Mouse (Mus musculus) inflammation-experienced regulatory T-cells, adult 6 months (primary cell): ENCODE data around the gene Lrig1. TPM values are rescaled to one million over a fixed set of nuclear protein-coding genes. Genes with fewer than 3 reads are reported as not detected.

Experiments used
- ATAC-seq: one replicate; pipeline ENCODE4 v1.8.0; 2017
- polyA plus RNA-seq, 3 experiments: library from polyadenylated mRNA; unstranded; fragments of 100-300 nt; shearing (Covaris generic); gene quantifications; one replicate each; pipeline ENCODE4 v1.2.1; 2017

Lrig1 gene
- polyA plus RNA-seq, 3 experiments from 2014 or later = 7.4 to 47.9 (median 44.0) TPM

DNA sequence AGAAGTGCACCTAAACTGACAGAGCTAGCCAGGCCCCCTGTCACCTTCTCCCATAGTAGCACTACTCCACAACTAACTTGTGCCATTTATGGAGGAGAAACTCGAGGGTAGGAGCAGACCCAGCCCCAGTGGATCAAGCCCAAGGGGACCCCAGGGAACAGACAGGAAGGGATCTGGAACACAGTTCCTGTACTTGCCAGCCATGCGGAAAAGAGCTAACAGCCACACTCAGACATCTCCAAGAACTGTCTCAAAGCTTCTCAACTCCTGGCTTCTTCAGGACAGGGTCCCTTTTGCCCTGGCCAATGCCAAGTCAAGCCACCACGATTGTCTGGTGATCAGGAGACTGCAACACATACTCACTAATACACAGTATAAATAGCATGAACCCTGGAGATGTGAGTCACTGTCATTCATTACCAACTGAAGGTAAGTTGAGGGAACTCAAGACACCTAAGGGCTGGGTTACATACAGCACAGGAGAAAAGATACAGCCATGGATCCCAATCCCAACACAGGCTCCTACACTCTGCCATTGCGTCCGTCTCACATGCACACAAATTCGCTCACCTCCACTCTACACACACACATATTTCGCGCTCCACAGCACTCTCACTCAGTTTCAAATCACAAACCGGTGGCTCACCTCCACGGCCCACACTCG, 1.3 kb downstream of the Lrig1 start:
- no peak for ATAC-seq

DNA sequence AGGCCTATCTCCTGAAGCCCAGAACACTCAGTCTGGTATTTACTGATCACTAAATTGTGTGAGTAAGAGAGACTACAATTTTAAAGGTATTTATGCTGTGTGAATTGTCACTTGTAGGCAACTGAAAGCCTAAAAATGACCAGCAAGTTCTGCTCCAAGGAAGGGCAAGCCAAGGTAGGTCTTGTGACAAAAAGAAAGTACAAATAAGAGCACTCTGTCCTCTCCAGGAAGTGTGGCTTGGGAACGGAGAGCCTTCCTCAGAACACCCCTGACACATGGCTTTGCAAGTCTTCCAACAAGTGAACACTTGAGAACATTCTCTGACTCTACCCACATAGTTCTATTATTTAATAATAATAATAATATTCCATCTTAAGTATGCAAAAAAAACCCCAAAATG, 2.5 kb downstream of the Lrig1 start:
- ATAC-seq = no peak

DNA sequence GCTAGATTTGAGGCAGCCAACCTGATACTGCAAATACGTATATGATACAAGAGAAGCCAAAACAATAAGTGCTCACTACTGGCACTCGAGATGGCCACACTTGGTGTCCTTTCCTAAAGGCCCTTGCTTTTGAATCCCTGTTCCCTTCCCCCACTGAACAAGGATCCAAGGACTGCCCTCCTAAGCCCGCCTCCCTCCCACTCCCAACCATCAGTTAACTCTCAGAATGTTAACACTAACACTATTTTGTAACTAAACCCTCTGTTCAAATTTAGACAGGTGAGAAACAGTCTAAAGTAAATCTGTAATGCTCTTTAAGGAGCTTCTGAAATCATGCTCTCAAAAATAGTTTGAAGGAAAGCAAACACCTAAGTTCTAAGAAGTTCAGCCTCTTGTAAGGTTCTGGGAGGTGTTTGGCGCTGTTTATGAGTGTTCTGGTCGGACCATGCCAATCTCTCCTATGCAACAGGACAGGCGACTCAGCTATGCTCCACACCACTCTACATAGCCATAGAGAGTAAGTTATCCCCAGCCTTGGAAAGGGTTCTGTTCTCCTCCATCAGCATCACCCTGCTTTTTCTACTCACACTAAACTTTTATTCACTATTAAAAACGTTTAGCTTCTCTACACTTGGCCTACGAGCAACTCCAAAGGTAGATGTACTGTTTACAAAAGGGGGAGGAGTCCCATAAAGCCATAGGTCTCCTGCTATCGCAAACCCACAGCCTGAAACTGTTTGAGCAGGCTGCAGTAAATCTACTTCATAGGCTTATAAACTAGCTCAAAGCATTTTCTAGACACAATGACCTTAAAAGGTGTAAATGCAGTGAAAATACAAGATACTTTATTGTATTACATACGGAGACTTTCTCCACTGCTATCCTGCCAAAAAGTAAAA, 3.5 kb downstream of the Lrig1 start:
- ATAC-seq = no peak

DNA sequence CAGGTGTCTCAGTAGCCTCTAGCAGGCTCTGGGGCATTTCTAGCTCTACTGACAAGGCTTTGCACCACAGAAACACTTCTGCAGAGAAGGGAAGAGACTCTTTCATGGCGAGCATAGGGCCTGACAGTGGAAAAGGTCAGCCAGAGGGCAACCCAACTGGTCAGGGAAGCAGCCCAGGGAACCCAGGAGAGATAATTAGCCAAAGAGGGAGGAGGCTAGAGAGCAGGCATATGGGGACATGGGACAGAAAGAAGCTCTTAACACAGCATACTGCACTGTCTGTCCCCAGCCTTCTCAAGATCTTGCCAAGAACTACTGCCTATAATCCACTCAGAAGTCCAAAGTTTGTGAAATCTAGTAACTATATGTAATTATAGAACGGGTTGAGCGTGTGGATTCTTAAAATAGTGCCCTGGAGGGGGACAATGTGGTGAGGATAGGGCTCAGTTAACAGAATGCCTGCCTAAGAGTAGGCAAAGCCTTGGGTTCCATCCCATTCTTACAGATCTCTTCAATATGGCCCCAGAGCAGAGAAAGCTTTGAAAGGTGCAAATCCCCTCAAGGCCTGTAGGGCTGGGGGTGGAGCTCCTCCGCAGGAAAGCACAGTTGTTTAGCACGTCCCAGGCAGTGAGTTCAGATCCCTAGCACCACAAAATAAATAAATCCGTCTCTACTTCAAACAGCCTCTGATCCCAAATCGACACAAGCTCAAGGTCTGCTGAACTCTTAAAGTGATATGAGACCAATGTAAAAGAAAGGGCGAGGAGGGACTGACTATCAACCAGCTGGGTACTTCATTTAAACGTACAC, 4.6 kb downstream of the Lrig1 start:
- no peak for ATAC-seq

DNA sequence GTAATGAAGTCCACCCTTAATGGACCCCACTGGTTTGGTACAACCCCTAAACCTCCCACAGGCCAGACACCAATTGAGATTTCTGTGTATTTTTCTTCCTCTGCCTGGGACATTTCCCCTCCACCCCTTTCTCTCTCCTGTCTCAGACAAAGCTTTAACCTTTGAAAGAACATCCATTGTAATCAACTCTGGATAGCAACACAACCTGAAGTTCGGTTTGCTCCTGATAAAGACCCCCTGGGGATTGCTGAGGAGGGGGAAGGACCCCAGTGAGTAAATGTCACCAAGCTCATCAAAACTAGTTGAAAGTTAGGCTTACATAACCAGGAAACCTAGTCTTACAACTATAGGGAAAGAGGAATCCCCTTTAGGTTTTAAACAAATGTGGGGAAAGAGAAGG, 5.5 kb downstream of the Lrig1 start:
- no peak for ATAC-seq

DNA sequence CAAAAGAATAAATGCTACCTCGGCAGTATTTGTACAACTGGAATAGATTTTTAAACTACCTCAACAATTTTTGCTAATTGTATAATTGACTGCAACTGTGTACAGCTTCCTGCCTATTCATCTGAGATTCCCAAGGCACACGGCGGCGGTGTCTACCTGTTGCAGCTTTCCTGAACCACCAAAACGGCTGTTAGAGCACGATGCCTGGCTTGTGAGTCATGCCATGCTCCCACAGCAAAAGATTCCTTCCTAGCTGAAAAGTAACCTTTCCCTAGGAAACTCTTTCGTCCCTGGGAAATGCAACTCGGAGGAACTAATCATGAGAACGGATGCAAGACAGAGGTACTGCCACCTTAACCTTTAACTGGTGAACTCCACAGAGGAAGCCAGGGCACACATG, 6.9 kb downstream of the Lrig1 start:
- no peak for ATAC-seq

DNA sequence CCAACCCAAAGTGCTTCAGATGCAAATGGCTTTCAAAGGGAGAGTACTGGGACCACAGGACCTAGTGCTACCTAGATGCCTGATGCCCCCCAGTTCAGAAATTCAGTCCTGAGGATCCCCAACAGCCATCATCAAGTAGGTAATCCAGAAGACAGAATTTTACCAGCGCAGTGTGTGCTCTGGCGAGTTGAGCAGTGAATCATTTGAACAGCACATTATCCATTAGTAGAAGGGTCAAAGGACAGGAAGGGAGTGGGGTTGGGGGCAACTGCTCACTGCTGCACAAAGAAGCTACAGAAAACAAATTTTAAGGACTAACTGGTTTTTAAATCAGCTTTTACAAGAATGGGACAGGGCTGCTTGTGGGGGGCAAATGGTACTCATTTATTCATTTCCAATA, 8.0 kb downstream of the Lrig1 start:
- ATAC-seq = no peak

DNA sequence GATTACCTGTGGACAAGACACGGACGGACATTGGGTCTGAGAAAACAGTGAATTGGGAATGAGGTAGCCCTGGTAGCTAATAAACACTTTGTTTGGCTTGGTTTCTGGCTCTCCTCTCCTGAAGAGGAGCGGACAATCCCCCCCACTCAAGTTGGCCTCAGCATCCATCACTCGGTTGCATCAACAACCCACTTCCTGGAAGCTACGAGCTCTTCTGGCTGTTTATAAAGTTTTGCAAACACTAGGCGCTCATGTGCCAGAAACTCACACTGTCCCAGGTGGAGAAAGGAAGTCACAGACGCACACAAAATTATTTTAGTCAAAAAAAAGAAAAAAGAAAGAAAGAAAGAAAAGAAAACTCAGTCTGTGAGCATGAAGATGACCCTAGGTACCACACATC, 9.7 kb downstream of the Lrig1 start:
- peak; percentile 68 for ATAC-seq

DNA sequence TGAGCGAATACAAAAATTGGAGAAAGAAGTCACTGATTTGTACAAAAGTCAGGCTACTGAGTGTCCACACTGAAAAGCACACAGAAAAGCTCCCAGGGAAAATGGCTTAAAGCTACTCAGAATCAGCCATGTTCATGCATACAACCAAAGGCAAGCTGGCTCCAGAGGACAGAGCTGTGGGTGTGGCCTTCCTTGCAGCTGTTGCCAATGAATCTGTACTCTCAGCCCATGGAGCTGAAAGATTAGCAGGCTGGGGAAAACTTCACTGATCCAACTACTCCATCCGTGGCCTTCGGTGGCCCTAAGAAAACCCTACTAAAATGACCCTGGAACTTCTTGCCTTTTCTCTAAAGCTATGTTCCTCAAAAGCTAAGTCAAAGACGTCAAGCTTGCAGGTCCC, 11.2 kb downstream of the Lrig1 start:
- no peak for ATAC-seq

DNA sequence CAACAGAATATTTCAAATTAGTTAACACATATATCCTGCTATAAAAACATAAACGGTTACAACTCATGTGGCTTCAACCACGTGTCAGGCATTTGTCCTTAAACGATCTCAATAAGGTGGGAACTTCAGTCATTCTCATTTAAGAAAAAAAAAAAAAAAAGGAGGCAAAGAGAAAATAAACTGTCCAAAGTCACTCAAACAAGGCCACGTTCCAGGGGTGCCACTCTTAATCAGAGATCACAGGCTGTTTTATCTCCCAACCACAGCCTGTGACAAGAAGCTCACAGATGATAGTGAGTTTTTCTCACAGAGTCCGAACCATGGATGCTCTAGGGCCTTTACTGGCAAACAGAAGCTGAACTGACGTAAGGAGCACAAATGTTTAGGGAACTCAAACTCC, 13.9 kb downstream of the Lrig1 start:
- ATAC-seq = no peak

DNA sequence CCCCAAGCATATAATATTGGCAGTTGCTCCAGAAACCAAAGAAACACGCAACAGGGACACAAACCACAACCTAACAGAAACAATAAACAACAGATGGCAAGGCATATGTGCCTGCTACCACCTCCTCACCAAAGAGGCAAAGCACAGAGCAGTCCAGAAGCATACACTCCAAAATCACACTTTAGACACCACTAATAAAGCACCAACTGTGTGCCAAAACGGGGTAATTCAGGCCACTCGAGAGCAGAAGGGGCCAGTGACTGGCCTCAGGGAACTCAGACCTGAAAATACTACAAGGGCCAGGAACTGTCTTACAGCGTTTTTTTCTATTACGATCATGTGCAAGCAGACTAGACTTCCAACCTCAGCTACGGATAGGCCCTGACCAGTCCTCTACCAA, 14.3 kb downstream of the Lrig1 start:
- ATAC-seq = no peak

DNA sequence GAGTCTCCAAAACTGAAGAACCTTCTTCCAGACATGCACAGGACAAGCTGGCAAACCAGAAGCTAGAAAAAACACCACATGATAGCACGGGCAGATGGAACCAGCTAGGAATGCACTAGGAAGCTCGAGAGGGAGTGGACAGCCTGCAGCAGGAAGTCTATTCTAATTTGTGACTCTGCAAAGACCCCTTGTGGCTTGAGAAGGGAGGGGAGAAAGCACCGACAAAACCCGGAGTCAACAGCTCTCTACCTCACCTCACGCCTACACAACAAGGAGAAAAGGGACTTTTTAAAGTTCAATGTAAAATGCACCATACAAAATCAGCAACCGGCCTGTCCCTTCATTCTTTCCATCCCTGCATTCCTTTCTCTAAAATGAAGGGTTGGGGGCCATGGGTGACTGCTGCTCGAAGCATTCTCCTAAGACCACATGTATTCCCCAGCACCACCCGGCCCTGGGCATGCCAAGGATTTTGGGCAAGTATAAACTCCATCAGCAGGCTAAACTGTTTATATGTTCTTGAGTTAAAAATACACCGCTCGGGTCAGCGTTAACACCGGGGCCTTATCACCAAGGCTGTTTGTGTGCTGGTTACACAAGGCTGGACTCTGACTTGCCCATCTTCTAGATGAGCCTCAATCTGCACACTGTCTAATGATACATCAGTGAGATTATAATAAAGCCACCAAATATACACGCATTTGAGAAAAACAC, 15.0 kb downstream of the Lrig1 start:
- ATAC-seq = peak; percentile 37

DNA sequence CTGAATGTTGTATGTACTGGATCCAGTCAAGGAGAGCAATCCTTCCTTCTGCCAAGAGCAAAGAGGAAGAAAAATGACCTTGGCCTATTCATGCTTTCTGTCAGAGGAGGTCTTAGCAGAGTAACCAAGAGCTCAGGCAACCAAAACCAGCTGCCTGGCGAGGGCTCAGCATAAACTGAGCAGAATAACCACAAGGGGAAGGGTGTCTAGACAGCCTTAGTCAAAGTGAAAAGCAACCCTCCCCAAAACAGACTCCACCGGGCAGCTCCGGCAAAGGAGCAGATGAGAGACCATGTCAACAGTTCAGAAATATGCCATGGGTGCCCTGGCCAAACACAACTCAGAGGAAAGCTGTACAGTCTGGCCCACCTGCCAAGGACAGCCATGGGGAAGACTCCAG, 16.3 kb downstream of the Lrig1 start:
- ATAC-seq = peak; percentile 21

DNA sequence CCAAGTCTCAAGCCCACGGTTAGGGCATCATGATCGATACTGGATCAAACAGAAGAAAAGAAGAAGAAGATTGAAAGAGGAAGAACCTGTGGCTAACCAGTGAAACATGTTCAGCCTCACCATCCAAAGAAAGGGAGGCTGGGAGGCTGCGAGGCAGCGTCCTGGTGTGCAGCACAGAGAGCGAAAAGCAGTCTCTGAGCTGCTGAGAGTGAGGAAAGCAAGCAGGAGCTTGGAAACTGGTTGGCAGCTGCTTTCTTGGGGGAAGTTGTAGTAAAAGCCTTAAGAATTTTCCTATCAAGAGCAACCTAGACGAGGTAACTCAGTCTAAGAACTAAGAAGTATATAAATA, 17.7 kb downstream of the Lrig1 start:
- no peak for ATAC-seq

DNA sequence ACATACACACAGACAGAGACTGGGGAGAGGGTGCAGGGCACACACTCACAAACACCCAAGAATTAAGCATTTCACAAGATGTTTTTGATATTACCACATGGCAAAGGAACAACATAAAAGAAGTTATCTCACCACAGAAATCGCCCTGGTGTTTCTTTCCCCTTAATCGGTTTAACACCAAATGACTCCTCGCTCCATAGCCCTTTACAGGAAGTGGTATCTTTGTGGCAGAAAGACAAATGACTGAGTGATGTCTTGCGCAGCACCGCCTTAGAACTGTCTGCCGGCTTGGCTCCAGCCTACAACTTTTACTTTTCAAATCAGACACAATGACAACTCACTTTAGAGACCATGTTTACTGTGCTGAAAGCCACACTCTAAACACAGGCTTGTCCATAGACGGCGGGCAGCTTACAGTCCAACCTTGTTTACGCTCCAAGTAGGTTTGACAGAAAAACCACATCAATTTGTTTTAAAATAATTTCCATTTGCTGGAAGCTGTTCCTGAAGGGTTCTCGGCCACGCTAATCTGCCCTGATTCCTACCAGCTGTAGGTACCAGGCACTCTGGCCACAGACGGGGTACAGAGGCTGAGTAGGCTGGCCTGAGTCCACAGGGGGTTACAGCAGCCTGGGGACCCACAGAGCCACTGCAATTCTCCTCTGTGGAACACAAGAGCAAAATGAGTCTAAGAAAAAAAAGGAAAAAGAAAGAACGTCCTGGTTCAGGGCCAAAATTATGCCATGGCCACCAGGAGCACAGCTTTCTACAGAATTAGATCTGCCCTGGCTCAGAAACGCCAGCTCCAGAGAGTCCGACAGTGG, 18.3 kb downstream of the Lrig1 start:
- ATAC-seq = peak; percentile 70

DNA sequence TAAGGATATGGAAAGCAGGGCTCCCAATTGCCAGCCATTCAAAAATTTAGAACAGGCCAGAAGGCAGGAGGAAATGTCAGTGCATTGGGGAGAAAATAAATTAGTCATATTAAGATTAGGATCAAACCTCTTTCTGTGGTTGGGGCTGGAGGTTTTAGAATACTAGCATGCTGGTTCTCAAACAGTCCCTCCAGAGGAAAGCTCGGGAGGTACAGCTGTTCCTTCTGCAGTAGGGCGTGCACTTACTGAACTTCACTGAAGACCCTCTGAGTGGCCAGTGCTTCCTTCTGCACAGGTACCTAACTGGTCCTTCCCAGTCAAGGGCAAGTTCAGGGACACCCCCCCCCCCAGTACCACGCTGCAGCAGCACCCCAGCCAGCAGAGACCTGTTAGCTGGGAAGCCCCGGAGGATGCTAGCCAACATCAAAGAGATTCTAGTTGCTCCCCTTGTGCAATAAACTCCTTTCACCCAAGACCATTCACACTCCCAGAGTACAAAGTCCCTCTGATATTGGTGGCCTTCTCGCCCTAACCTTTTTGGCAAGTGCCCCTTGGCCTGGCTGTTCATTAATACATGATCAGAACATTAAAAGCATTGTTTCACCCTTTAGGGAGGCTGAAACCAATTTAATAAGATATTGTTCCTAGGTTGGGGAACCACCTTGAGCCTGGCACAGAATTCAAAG, 19.1 kb downstream of the Lrig1 start:
- ATAC-seq = peak; percentile 26

DNA sequence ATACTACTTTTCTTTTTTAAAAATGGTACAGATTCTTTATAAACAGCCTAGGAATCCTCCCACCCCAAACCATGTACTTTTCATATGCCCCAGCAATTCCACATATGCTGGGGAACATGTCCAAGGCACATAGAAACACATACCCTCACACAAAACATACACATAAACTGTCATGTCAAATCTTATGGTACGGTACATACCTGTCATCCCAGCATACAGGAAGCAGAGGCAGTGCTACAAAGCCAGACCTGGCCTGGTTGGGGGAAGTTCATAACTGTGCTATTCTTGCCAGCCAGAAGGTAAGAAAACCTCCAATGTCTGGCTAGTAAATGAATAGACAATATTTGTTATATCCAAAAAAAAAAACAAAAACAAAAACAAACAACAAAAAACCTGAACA, 20.7 kb downstream of the Lrig1 start:
- no peak for ATAC-seq

DNA sequence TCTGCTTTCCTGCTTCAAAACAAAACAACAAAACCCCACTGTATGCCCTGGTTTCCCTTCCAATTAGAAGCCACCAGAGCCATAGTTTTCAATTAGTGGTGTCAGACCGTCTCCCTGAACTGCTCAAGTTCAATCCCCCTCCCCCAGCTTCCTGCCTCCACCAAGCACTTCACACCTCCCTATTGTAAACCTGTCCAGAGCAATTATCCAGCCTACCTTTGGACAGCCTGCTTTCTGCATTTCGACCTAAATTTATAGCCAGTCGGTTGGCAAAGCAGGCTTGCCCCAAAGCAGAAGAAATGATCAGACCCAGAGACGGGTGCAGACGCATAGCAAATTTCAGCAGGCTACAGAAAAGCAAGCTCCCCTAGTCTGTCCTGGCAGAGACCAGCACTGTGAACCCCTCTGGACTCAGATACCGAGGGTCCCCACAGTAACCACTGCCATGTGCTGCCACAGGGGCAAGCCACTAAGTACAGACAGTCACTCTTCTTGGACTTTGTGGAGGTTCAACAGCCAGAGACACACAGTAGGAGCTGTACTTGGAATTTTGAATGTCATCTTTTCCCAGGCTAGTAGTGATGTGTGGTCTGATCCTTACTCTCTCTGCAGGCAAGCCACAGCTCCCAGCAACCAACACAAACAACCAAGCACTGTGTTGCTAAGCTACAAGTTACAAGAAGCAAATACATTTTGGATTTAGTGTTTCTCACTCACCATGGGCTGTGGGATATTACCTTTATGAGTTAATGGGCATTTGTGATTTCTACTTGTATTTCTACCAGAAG, 21.4 kb downstream of the Lrig1 start:
- ATAC-seq = no peak

DNA sequence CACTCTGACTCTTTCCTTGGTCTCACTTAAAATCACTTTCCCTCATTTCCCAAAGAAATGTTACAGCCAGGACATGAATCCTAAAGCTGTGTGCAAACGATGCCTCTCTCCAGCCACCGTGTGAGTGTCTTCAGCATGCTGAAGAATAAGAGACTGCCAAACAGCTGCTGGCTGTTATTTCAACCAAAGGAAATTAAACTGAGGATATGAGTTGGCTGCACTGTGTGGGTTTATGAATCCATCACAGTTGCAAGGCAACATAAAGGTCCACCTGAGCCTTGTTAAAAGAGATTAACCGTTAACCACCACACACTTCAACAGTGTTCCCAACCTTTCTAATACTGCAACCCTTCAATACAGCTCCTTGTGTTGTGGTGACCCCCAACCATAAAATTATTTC, 22.5 kb downstream of the Lrig1 start:
- no peak for ATAC-seq

DNA sequence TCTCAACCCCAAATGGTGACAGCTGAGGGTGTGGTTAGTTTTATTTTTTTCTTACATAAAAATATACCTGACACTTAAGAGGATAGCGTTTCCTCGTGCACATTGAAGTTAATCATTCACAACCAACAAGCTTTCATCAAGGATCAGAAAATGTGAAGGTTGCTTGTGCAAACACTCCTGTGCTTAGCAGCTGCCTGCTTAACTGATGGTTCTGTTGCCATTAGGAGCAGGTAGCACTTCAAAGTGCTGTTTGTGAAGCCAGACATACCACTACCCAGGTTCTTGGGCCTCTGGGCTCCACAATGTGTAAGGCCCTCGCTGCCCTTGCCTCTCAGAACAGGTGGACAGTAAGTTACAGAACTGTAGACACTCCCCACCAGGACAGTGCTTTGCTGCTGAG, 23.1 kb downstream of the Lrig1 start:
- ATAC-seq = no peak
